Mouse (Mus musculus) forebrain, embryonic 14.5 days (tissue): ENCODE results near the gene Ndufs7. TPM values are rescaled to one million over a fixed set of nuclear protein-coding genes. Genes with fewer than 3 reads are reported as not detected.

Experiments
- ATAC-seq: fragments of 200-750 bp; cut with Nextera tagmentation; 2 replicates; pipeline ENCODE4 v1.8.0; 2017; ENCODE audit warnings: mild to moderate bottlenecking, moderate library complexity
- DNase-seq: peaks from one replicate; pipeline ENCODE4 v3.0.0-alpha.2; 2015; ENCODE audit warnings: low spot score
- H3K27ac ChIP-seq: fragments of 300-500 bp; sonication (generic); 2 replicates; pipeline ENCODE4 v1.5.1; 2014; ENCODE audit warnings: low read depth, mild to moderate bottlenecking, control low read depth, low read length, moderate library complexity
- H3K27me3 ChIP-seq: fragments of 300-500 bp; sonication (generic); replicated peaks from 2 replicates; pipeline ENCODE4 v1.6.1; 2014; ENCODE audit warnings: low read length, control low read depth, mixed read lengths; ENCODE audit not compliant: control insufficient read depth, insufficient read depth
- H3K36me3 ChIP-seq: fragments of 300-500 bp; sonication (generic); 2 replicates; pipeline ENCODE4 v1.6.1; 2014; ENCODE audit warnings: low read length, control low read depth; ENCODE audit not compliant: control insufficient read depth, insufficient read depth
- H3K4me1 ChIP-seq: fragments of 300-500 bp; sonication (generic); 2 replicates; pipeline ENCODE4 v1.6.1; 2014; ENCODE audit warnings: antibody characterized with exemption, low read length, control low read depth; ENCODE audit not compliant: control insufficient read depth, insufficient read depth
- H3K4me2 ChIP-seq: fragments of 300-500 bp; sonication (generic); 2 replicates; pipeline ENCODE4 v1.6.1; 2014; ENCODE audit warnings: mild to moderate bottlenecking, control low read depth, low read length
- H3K4me3 ChIP-seq: fragments of 300-500 bp; sonication (generic); 2 replicates; pipeline ENCODE4 v1.5.1; 2014; ENCODE audit warnings: low read depth, low read length, control low read depth
- H3K9ac ChIP-seq: fragments of 300-500 bp; sonication (generic); 2 replicates; pipeline ENCODE4 v1.6.1; 2014; ENCODE audit warnings: mild to moderate bottlenecking, low read length, control low read depth, moderate library complexity
- H3K9me3 ChIP-seq: fragments of 300-500 bp; sonication (generic); replicated peaks from 2 replicates; pipeline ENCODE4 v1.6.1; 2016; ENCODE audit warnings: low read length, control low read depth, mixed read lengths; ENCODE audit not compliant: control insufficient read depth
- WGBS: fragments of 180-500 bp; shearing (Covaris S2); extraction: QIAGEN DNeasy Blood & Tissue Kit; methylation state at CpG from one replicate; pipeline ENCODE4 v1.1.7; 2014; 5-methylcytosine and 5-hydroxymethylcytosine counted together
- polyA plus RNA-seq: library from polyadenylated mRNA; unstranded; fragments of >200 nt; fragmentation: Nextera tagmentation; extraction: Ambion mirVana; gene quantifications from 2 replicates; pipeline ENCODE4 v1.2.1, GENCODE M21; 2014

The Ndufs7 gene
- polyA plus RNA-seq, 1 experiment from 2014 or later, result 351 TPM

DNA sequence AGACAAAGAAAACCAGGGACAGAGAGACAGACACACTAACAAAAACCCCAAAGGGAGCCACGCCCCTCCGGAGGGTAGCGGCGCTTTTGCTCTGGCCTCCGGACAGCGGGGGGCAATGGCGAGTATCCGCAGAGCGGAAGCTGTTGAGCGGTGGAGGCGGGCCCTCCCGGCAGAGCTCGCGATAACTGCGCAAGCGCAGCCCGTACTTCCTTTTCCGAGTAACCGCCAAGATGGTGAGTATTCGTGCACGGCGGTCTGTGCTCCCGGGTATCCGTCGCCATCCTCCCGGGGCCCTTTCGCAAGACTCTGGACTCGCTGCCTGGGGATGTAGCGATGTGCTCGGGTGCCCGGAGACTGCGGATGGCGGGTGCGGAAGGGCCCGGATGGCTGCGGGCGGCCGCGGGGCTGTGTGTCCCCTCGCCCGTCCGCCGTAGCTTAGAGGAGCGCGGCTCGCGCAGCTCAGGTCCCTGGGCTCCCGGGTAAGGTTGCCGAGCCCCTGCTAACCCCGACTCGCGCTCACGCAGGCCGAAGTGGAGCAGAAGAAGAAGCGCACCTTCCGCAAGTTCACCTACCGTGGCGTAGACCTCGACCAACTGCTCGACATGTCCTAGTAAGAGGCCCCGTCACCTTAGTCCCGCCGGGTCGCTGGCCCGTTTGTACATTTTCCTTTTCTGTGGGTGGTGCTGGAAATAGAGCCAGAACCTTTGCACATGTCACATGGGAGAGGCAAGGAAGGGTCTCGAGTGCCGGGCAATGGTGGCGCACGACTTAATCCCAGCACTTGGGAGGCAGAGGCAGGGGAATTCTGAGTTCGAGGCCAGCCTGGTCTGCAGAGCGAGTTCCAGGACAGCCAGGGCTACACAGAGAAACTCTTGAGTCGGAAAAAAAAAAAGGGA is 43.6 kb downstream of the Ndufs7 start, which contains the start of gene Rps15:
Gene Rps15 (plus strand): TSS at position 203 of the 896 bp plus-strand sequence.
- Histone ChIP-seq H3K4me1 (peaks cover 26% of the 10 kb centered on the region), H3K9ac (peak within 1 kb of the TSS; percentile 98)

DNA sequence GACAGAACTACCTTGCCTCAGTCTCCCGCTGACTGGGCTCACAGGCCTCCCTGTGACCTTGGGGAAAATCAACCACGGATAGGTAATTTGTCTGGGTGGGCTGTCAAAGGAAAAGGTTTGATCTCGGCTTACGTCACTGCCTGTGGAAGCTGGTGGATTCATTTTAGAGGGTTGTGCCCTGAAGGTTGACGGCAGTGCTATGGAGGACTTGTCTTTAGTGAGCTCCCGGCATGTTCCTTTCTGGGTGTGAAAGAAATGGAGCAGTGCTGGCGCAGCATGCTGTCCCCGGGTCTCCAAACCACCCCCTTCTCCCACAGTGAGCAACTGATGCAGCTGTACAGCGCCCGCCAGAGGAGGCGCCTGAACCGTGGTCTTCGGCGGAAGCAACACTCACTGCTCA is 44.4 kb downstream of the Ndufs7 start:
- peaks cover 32% of the 10 kb centered on the region for H3K4me1 ChIP-seq
- ATAC-seq (no peak), DNase-seq (no peak)
- peak overlapping the region; percentile 96 for H3K4me2 ChIP-seq
- H3K9me3 ChIP-seq, result no peaks in the 10 kb centered on the region
- no peaks in the 10 kb centered on the region for H3K27me3 ChIP-seq
- WGBS, result 19% methylated on average over 14 of the region's 14 CpGs
- H3K9ac ChIP-seq, result peak overlapping the region; percentile 98
- H3K36me3 ChIP-seq, result peaks cover 32% of the 10 kb centered on the region
- peak overlapping the region; percentile 90 for H3K4me3 ChIP-seq
- H3K27ac ChIP-seq, result no peak overlapping the region

More for the DNA sequence above, 43.6 kb downstream of the Ndufs7 start, which contains the start of gene Rps15:
- WGBS, result under 1% methylated on average over 66 of the region's 72 CpGs
- Histone ChIP-seq H3K27me3 (no peaks in the 10 kb centered on the region), H3K4me3 (peak within 1 kb of the TSS; percentile 90), H3K4me2 (peak within 1 kb of the TSS; percentile 96), H3K27ac (peak within 1 kb of the TSS; percentile 93), H3K36me3 (peaks cover 39% of the 10 kb centered on the region), H3K9me3 (no peaks in the 10 kb centered on the region)
- peak; percentile 98 for DNase-seq
- ATAC-seq, result peak; percentile 85

DNA sequence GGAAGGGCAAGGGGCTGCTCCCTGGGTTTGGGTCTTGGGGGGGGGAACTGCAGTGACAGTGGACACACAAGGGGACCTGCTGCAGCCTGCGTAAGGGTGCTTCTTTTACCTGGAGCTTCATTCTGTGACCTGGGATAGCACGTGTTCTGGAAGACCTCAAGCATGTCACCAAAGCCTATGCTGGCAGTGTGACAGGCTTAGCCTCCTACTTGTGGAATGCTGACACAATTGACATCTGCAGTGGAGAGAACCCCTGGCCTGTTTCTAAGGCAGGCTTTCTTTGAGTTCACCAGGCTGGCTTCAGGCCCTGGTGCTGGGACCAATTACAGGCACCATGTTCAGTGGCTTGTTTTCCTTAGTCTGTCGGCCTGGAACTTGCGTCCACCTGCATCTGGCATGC is 45.4 kb downstream of the Ndufs7 start:
- Histone ChIP-seq H3K27me3 (no peaks in the 10 kb centered on the region), H3K4me3 (no peak overlapping the region), H3K36me3 (peaks cover 22% of the 10 kb centered on the region), H3K9me3 (no peaks in the 10 kb centered on the region), H3K9ac (no peak overlapping the region), H3K4me2 (no peak overlapping the region), H3K27ac (no peak overlapping the region), H3K4me1 (peaks cover 35% of the 10 kb centered on the region)
- no peak for ATAC-seq
- 84% methylated on average over 4 of the region's 4 CpGs for WGBS
- DNase-seq, result no peak

DNA sequence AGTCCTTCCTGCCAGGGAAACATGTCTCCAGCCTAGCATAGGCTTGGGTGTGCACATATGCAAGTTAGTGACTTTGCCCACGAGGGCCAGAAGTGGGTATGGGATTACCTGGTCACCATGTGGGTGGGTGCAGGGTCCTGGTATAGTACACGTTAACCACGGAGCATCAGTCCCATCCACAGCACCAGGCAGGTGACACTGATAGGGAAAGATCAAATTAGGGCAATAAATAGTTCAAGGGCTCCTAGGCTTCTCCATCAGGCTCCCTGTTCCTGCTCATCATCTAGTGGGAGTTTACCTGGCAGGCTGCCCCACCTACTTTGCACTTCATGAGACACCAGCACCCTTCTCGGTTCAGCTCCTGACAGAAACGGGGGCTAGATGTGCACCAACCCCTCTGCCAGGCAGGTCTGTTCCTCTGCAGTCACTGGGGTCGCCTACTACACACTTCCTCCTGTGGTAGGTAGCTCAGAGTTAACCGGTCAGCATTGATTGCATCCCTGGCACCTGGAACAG is 45.9 kb downstream of the Ndufs7 start:
- no peak overlapping the region; the same call in 1 of the 2 replicates for H3K4me2 ChIP-seq
- H3K4me3 ChIP-seq, result no peak overlapping the region
- peaks cover 35% of the 10 kb centered on the region for H3K4me1 ChIP-seq
- H3K9ac ChIP-seq, result peak overlapping the region; percentile 62
- 38% methylated on average over 7 of the region's 7 CpGs for WGBS
- DNase-seq (no peak), ATAC-seq (no peak)
- H3K9me3 ChIP-seq, result no peaks in the 10 kb centered on the region
- peaks cover 21% of the 10 kb centered on the region for H3K36me3 ChIP-seq
- no peaks in the 10 kb centered on the region for H3K27me3 ChIP-seq
- peak overlapping the region; percentile 89; the same call in 1 of the 2 replicates for H3K27ac ChIP-seq

DNA sequence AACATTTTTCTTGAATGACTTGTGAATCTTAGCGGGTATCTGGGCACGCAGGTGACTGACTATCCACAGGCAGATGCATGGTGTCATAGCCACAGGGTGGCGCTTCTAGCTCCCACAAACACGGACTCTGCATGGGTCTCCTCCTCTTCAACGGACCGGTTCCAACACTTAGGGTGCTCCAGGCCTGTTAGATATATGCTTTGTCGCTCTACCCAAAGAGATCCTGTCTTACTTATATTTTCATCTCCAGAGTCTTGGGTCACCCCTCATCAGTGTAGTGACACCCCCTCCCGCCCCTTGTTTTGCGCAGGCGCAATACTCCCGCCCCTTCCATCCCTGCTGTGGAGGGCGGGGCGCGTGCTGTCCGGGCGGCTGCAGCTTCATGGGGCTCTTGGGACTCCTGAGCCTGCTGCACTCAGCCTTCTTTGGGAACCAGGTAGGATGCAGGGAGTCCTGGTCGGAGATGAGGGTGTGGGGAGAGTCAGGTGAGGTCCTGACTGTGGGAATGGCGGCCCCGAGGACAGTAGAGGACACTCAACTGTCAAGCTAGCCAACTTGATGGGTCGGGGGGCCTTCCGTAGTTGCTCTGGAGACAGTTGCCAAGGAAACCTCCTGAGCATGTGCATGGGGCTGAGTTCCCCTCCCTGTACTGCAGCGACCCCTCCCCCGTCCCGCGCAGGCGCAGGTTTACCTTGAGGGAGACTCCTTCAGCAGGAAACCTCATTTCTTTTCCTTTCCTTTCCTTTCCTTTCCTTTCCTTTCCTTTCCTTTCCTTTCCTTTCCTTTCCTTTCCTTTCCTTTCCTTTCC is 46.9 kb downstream of the Ndufs7 start, which contains the start of gene Apc2:
Gene Apc2 (plus strand): TSS at position 360 of the 808 bp plus-strand sequence.
- Histone ChIP-seq H3K9me3 (no peaks in the 10 kb centered on the region), H3K4me1 (peaks cover 35% of the 10 kb centered on the region), H3K9ac (peak within 1 kb of the TSS; percentile 62), H3K27me3 (no peaks in the 10 kb centered on the region), H3K4me2 (peak within 1 kb of the TSS; percentile 57), H3K4me3 (peak within 1 kb of the TSS; percentile 35), H3K27ac (peak within 1 kb of the TSS; percentile 89), H3K36me3 (peaks cover 21% of the 10 kb centered on the region)
- under 1% methylated on average over 26 of the region's 26 CpGs for WGBS
- DNase-seq (peak; percentile 95), ATAC-seq (peak; percentile 56)

DNA sequence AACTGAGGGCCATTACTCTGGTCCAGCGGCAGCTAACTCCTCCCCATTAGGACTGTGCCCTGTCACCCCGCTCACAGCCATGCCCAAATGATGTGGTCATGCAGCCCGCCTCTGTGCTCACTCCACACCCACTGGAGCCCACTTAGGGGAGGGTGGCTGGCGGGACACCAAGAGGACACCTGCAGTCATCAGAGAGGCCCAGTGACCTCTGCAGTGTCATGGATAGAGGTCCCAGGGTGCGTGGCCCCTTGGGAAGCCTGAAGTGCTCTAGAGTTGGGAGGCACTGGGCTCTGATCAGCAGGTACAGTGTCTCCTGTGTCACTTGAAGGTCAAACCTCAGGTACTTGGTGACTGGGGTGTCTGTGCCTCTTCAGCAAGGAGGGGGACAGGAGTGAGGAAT is 47.9 kb downstream of the Ndufs7 start:
- Histone ChIP-seq H3K9ac (peak overlapping the region; percentile 62), H3K27me3 (no peaks in the 10 kb centered on the region), H3K4me2 (peak overlapping the region; percentile 57), H3K27ac (peak overlapping the region; percentile 89), H3K36me3 (peaks cover 24% of the 10 kb centered on the region), H3K4me3 (peak overlapping the region; percentile 35), H3K4me1 (peaks cover 36% of the 10 kb centered on the region), H3K9me3 (no peaks in the 10 kb centered on the region)
- WGBS, result 80% methylated on average over 5 of the region's 5 CpGs
- no peak for DNase-seq
- ATAC-seq, result no peak

DNA sequence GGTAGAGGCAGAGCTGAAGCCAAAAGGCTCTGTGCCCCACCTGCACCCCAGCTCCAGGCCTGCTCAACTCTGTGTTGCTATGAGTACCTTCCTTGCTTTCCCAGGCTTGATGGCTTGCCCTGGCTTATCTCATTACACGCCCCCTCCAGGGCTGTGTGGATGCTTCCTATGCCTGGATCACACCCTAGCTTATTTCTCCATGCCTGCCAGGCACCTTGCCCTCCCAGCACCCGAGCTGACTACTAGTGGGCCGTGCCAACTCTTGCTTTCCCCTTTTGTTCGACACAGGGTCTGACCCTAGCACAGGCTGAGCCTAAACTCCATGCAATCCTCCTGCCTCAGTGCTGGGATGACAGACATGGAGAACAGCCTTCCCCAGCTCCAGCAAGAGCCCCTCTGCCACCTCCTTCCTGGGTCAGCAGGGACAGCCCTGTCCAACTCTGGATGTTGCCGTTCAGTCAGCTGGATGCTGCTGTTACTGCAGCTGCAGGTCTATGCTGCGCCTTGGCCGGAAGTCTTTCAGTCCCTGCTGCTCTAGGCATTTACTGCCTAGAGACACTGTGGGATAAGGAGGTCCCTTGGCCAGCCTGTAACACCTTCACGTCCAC is 48.7 kb downstream of the Ndufs7 start:
- H3K4me1 ChIP-seq, result peaks cover 43% of the 10 kb centered on the region
- no peak for DNase-seq
- no peak for ATAC-seq
- H3K36me3 ChIP-seq, result peaks cover 32% of the 10 kb centered on the region
- H3K9ac ChIP-seq, result peak overlapping the region; percentile 29; the same call in 1 of the 2 replicates
- H3K27ac ChIP-seq, result peak overlapping the region; percentile 98; the same call in 1 of the 2 replicates
- H3K4me3 ChIP-seq, result no peak overlapping the region
- no peaks in the 10 kb centered on the region for H3K27me3 ChIP-seq
- H3K9me3 ChIP-seq, result no peaks in the 10 kb centered on the region
- peak overlapping the region; percentile 75 for H3K4me2 ChIP-seq
- 70% methylated on average over 8 of the region's 8 CpGs for WGBS

DNA sequence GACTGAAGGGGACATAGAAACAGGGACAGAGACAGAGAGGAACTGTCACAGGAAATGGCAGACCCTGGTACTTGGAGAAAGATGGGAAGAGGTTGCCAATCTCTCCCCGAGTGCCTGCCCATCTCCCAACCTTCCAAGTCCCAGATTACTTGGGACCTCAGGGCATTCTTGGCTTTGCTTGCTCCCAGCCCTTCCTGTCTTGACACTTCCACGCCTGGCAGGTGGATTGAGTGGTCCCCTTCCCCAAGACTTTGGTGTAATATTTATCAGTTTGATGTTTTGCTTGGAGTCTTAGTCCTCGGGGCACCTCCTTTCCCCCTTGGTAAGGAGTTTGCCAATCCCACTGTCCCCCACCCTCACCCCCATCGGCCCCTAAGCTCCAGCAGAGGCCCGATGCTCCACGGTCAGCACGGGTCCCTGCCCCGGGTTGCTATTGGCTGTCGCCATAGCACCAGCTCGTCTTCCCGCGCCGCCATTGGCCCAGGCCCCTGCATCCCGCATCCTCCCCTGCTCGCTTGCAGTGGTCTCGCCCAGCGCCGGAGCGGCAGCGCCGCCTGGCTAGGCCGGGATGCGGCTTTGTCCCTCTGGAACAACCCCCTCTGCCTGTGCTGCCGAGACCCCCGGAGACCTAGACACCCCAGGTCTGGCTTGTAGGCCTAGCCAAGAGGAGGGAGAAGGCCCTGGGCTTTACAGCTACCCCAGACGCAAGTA is 49.8 kb downstream of the Ndufs7 start:
- Histone ChIP-seq H3K9ac (peak overlapping the region; percentile 99), H3K4me1 (peaks cover 39% of the 10 kb centered on the region), H3K27ac (peak overlapping the region; percentile 98), H3K4me2 (peak overlapping the region; percentile 75), H3K27me3 (no peaks in the 10 kb centered on the region), H3K36me3 (peaks cover 37% of the 10 kb centered on the region), H3K4me3 (peak overlapping the region; percentile 74), H3K9me3 (no peaks in the 10 kb centered on the region)
- 1% methylated on average over 26 of the region's 26 CpGs for WGBS
- peak; percentile 83 for ATAC-seq
- peak; percentile 96 for DNase-seq
